8 mouse cellular contexts compared by ENCODE assay signal in the genomic region with DNA sequence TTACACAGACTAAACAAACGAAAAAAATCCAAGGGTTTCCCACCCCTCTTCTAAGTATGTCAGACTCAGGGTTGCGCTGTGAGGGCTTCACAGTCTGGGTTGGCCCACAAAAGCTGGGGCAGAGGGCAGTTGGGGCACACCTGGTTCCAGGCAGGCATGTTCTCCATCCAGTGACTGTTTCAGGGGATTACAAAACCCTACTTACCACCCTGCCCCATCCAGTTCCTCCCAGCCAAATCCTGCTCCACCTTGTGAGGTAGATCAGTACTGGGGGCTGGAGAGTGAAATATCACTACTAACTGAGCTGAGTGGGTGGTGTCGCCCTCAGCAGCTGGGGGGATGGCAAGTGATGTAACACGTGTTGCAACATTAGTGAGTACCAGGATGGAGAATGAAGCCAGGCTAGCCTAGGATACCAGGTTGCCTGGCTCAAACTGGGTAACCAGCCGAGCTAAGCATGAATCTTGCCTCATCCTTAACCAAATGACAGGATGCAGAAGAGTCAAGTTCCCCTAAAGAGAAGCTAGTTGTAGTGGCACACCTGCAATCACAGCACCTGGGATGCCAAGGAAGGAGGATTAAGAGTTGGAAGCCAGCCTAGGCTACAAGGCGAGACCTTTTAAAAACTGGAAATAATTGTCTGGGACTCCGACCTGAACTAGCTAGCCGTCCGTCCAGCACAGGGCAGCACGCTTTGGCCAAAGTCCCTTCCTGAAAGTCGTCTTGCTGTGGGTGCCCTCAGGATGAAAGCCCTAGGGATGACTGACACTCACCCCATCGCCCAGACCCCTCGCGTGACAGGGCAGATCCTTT. TPM values are rescaled to one million over a fixed set of nuclear protein-coding genes. Genes with fewer than 3 reads are reported as not detected.
DNase-seq lines count a peak whose midpoint lies in the region; ATAC-seq and TF ChIP-seq lines count a peak whose summit lies in the region.

No protein-coding gene starts in this region.

- no peak for TF ChIP-seq CTCF in kidney, postnatal 0 days (IDR thresholded peaks at IDR 0.05; ENCODE audit: low read depth)

- peaks cover 6% of the 10 kb centered on the region; the same call in 1 of the 2 replicates for H3K4me1 ChIP-seq in kidney, postnatal 0 days (replicated peaks; ENCODE audit: insufficient read depth, low read length)
- peaks cover 14% of the 10 kb centered on the region for H3K4me1 ChIP-seq in stomach, embryonic 16.5 days (ENCODE audit: control insufficient read depth, insufficient read depth, low read length)

- peak; percentile 4 for DNase-seq in embryo, embryonic 10.5 days (ENCODE audit: low spot score)
- DNase-seq in embryo, embryonic 9.5 days (ENCODE audit: extremely low spot score), result no peak
- DNase-seq in ES-CJ7 (ENCODE audit: low read depth, low spot score), result peak; percentile 33
- DNase-seq in forelimb bud, embryonic 11.5 days (ENCODE audit: low read depth, low spot score), result peak; percentile 8
- peak; percentile 43 for DNase-seq in kidney, postnatal 0 days (ENCODE audit: low spot score)
- DNase-seq in lung, postnatal 10 days, result peak; percentile 25
- no peak for DNase-seq in spleen, postnatal 14 days (ENCODE audit: low spot score in 2 of 2)

- H3K36me3 ChIP-seq in kidney, postnatal 0 days (ENCODE audit: insufficient read depth, low read length), result no peaks in the 10 kb centered on the region
- H3K36me3 ChIP-seq in stomach, embryonic 16.5 days (ENCODE audit: control insufficient read depth, insufficient read depth, low read length), result no peaks in the 10 kb centered on the region

- 21% methylated on average over 14 of the region's 14 CpGs for WGBS in kidney, postnatal 0 days
- WGBS in stomach, embryonic 16.5 days, result 24% methylated on average over 14 of the region's 14 CpGs

- no peaks in the 10 kb centered on the region for H3K9me3 ChIP-seq in kidney, postnatal 0 days (replicated peaks; ENCODE audit: low read length)
- no peaks in the 10 kb centered on the region for H3K9me3 ChIP-seq in stomach, embryonic 16.5 days (replicated peaks; ENCODE audit: control insufficient read depth, low read length)

- H3K9ac ChIP-seq in kidney, postnatal 0 days (ENCODE audit: low read depth, low read length), result peak overlapping the region; percentile 71
- peak overlapping the region; percentile 95 for H3K9ac ChIP-seq in stomach, embryonic 16.5 days (ENCODE audit: low read length)

- ATAC-seq in kidney, postnatal 0 days (replicated peaks; ENCODE audit: low FRiP score, low read depth), result peak; percentile 18; the same call in 1 of the 2 replicates
- peak; percentile 2; the same call in 1 of the 2 replicates for ATAC-seq in stomach, embryonic 16.5 days (ENCODE audit: insufficient read depth, low FRiP score)

- H3K27ac ChIP-seq in kidney, postnatal 0 days, result peak overlapping the region; percentile 84; the same call in 1 of the 2 replicates
- H3K27ac ChIP-seq in stomach, embryonic 16.5 days (ENCODE audit: low read length), result peak overlapping the region; percentile 59; the same call in 1 of the 2 replicates

- H3K4me2 ChIP-seq in kidney, postnatal 0 days (ENCODE audit: low read length), result peak overlapping the region; percentile 96
- peak overlapping the region; percentile 97 for H3K4me2 ChIP-seq in stomach, embryonic 16.5 days (ENCODE audit: low read depth, low read length)

- H3K27me3 ChIP-seq in kidney, postnatal 0 days (ENCODE audit: insufficient read depth, low read length), result no peaks in the 10 kb centered on the region
- H3K27me3 ChIP-seq in stomach, embryonic 16.5 days (ENCODE audit: control insufficient read depth, insufficient read depth, low read length), result no peaks in the 10 kb centered on the region

- peak overlapping the region; percentile 66 for H3K4me3 ChIP-seq in kidney, postnatal 0 days (replicated peaks; ENCODE audit: low read depth, low read length)
- H3K4me3 ChIP-seq in stomach, embryonic 16.5 days (replicated peaks; ENCODE audit: low read length), result peak overlapping the region; percentile 83

RNA-seq across cellular contexts. Expression of a gene that starts 0.7 kb away (rescaled TPM):
- 53.1 and 57.3 TPM in 2 replicates for polyA plus RNA-seq in kidney, postnatal 0 days (2015; fragmentation: Nextera tagmentation; extraction: Ambion mirVana)
- 103 and 124 TPM in 2 replicates for polyA plus RNA-seq in stomach, embryonic 16.5 days (2015; fragmentation: Nextera tagmentation; extraction: Ambion mirVana)

RNA-seq across cellular contexts. Expression of a gene that starts 40.9 kb away (rescaled TPM):
- polyA plus RNA-seq in kidney, postnatal 0 days (2015; fragmentation: Nextera tagmentation; extraction: Ambion mirVana), result 19.0 and 21.6 TPM in 2 replicates
- polyA plus RNA-seq in stomach, embryonic 16.5 days (2015; fragmentation: Nextera tagmentation; extraction: Ambion mirVana), result 14.4 and 14.8 TPM in 2 replicates

RNA-seq across cellular contexts. Expression of a gene that starts 56.6 kb away (rescaled TPM):
- polyA plus RNA-seq in kidney, postnatal 0 days (2015; fragmentation: Nextera tagmentation; extraction: Ambion mirVana), result 18.3 and 21.8 TPM in 2 replicates
- polyA plus RNA-seq in stomach, embryonic 16.5 days (2015; fragmentation: Nextera tagmentation; extraction: Ambion mirVana), result 31.3 and 33.7 TPM in 2 replicates

Comparison
In these comparisons a context has a peak if more than half of its experiments do, and no peak if none do; other contexts are left out.
1. DNase-seq: peak in embryo, embryonic 10.5 days (single experiment), ES-CJ7 (single experiment), forelimb bud, embryonic 11.5 days (single experiment), kidney, postnatal 0 days (single experiment) and lung, postnatal 10 days (single experiment); none in embryo, embryonic 9.5 days (single experiment) and spleen, postnatal 14 days (0 of 2).